Mouse (Mus musculus) telencephalon, adult 2 months (tissue): Measurements from ENCODE around the gene Kcnq1.
A peak's percentile ranks its signal among the peaks of the same experiment; 100 is the strongest.

Experiments
- DNase-seq: peaks from one replicate; pipeline ENCODE4 v3.0.0-alpha.2; 2011; ENCODE audit warnings: low read depth, low spot score

Kcnq1 gene

DNA sequence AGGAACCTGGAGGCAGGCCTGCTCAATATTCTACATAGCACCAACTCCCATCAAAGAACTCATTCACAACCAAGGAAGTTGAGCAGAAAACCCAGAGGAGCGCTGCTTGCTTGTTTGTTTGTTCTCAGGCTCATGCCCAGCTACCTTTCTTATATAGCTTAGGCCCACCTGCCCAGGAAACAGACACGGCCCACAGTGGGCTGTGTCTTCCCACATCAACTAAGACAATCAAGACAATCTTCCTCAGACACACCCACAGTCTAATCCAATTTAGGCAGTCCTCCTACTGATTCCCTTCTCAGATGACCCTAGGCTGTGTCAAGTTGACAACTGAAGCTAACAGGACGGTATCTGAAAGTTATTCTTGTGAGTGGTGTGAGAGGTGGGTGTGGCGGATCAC is at the start of gene Kcnq1:
Kcnq1 (plus strand) TSS at position 301 of the 400 bp plus-strand sequence.
- DNase-seq: no peak

DNA sequence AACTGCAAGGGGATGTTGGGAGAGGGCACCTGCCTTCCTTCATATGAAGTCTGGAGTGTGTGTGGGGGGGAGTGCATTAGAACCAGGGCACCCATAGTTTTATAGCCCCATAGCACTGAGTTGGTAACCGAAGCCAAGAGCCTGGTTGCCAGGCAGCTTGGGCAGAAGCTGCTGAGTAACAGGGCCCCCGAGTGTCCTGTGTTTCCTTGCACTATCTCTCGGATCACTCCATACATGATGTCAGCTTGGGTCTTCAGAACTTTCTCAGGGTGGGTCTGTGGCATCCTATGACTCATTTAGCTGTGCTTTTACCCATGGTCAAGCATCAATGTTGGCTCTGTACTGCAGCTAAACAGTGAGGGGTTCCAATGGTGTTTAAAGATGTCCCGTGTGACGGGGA is 49.1 kb upstream of the Kcnq1 start:
- DNase-seq: no peak

DNA sequence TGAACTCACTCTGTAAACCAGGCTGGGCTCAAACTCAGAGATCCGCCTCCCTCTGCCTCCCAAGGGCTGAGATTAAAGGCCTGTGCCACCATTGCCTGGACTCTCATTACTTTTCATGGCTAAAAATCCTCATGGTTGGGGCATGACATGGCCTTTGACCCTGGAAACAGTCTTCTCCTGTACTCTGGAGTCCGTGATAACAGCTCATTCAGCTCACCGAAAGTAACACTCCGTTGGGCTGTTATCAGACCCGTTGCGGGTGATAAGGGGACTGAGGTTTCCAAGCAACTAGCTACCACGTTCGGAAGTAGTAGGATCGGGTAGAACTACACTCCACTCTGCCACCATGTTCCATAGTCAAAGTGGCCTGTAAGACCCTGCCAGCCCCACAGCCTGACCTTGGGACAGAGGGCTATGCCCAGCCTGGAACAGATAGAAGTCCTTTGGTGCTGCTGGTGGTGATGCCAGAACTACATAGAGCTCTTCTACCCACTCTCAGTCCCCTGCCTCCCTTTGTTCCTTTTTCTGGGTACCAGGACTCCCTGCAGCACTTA is 48.4 kb upstream of the Kcnq1 start:
- DNase-seq: no peak

DNA sequence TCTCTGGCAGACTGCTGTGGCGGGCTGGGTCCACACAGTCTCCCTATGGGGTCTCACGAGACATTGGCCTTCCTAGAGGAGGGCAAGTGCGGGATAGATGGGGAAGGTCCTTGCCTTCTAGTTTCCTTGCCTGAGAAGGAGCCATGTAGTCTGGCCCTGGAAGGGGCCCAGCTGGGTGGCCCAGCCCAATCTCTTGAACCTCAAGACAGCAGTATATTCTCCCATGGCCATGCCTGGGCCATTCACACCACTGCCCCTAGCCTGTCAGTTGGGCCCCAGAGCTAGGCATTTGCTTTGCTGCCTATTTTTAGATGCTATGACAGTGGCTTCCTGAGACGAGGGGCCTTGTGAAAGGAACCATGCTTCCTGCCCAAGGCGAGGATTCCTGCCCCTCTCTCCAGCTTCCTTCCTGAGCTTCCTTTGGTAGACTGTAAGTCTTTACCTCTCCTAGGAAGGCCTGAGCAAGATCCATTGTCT is 47.9 kb upstream of the Kcnq1 start:
- no peak for DNase-seq

DNA sequence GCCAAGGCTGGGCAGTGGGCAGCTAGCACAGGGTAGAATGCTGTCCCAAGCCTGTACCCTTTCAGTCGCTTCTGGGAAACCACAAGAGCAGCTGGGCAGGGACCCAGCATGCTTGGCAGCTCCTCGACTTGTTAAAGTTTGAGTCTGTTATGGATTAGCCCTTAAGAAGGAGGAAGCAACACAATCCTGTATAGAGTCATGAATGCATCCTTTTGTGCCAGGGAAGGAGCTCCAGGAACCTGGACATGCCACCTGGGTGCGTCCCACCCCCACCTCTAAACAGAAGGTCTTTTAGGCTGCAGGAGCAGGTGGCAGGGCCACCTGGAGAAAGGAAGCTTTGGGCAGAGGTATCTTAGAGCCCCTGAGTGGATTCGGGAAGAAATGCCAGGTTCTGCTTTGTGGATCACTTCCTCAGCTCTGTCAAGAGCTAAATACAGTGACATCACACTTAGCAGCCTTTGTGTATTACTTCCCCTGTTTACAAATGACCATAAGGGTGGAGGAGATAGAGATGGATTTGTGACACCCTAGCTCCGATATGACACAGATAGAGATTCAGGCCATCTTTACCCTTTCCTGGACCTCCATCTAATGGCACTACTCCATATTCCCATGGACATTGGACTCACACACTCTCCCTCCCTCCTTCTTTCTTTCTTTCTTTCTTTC is 46.8 kb upstream of the Kcnq1 start:
- DNase-seq: no peak

DNA sequence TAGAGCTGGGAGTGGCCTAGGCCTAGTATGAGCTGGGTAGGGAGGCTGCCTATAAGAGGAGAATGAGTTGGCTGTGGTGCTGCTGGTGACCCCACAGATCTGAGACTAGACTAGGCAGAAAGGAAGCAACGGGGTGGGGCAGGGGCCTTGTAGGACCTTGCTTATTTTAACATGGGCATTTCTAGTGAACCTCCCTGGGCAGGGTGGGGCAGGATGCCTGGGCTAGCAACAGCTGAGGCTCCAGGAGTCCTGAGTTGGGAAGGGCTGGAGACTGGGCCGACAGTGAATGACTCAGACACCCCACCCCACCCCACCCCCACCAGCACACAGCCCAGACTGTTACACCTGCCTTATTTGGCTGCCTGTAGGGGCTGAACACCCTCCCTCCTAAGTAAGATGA is 43.5 kb upstream of the Kcnq1 start:
- DNase-seq: no peak

DNA sequence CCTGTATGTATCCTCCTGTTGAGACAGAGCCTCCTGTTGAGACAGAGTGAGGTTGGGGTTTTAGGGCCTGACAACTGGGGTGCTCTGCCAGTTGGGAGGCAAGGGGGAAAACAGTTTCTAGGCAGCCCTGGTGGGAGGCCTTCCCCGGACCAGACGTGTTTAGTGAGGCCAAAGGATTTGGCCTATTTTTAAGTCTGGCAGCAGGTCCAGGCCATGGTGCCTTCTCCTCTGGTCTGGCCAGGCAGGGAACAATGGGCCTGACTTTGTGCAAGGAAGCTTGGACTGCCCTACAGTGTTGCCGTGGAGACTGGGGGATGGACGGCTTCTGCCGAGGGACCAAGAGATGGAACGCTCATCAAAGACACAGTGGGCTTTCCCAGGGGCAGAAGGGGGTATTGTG is 41.9 kb upstream of the Kcnq1 start:
- DNase-seq: no peak

DNA sequence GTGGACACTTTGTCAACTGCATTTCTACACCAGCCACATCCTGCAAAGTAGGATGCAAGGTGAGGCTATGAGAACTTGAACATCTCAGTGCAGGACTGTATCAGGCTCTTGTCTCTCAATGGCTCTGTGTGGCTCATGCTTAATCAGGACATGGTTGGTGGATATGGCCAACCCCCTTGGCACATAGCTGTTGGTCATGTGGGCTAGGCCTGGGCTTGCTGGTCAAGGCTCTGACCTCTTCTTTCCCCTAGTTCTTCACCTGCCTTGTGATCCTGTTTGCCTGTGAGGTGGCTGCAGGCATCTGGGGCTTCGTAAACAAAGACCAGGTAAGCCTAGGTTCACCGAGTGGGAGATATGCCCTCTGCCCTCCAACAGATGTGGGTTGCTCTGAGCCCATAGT is 40.5 kb upstream of the Kcnq1 start:
- DNase-seq: no peak

DNA sequence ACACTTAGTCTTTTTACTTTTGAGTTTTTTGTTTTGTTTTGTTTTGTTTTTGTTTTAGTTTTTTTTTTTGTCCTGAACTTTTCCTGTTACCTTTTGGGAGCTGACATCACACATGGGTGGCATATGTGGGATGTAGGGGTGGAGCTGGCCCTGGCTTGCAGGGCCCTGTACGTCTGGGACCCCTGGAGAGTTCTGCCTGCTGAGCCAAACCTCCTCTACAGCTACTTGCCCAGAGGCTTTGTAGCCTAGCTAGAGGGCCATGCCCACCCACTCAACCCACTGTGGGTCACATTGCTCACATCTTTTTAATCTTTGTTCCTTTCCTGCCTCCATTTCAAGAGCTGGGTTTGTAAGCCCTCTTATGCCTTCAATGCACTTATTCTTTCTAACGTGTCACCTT is 38.7 kb upstream of the Kcnq1 start:
- no peak for DNase-seq

DNA sequence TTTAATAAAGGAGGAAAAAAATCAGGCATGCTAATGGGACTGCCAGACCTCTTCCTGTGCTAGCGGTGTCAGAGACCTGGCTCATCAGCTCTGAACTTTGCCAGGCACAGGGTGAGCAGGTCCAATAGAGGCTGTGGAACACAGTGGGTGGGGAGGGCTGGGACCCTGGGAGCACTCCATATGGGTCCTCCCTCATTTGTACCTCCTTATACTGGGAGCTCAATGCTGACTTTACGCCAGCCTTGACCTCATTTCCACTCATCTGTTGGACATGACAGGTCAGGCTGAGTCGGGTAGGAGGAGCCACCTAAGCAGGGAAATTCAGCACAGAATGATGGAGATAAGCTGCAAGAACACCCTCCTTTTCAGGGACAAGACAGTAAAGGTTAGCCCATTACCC is 38.3 kb upstream of the Kcnq1 start:
- DNase-seq: no peak

DNA sequence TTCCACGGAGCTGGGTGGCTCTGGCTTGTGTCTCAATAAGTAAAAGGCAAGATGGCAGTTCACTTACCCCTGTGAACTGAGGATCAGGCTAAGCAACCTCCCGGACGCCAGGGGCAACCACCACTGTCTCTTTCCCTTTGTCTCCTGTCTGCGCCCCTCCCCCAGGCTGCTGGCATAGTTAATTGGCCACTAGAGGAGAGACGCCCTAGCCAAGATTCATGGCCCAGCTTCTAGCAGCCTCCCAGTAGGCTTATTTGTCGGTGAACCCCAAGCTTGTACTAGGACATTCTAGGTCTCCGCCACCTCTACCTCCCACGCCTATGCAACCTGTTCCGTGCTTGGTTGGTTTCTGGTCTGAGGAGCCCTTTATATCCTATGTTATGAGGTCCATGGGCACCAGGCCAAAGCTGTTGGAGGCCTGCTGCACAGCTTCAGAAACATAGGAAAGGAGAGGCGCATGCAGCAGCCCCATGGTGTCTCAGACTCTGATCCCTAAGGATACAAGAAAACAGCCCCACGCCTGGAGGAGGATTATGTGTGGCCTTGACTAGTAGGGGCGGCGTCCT is 37.8 kb upstream of the Kcnq1 start:
- DNase-seq: no peak

DNA sequence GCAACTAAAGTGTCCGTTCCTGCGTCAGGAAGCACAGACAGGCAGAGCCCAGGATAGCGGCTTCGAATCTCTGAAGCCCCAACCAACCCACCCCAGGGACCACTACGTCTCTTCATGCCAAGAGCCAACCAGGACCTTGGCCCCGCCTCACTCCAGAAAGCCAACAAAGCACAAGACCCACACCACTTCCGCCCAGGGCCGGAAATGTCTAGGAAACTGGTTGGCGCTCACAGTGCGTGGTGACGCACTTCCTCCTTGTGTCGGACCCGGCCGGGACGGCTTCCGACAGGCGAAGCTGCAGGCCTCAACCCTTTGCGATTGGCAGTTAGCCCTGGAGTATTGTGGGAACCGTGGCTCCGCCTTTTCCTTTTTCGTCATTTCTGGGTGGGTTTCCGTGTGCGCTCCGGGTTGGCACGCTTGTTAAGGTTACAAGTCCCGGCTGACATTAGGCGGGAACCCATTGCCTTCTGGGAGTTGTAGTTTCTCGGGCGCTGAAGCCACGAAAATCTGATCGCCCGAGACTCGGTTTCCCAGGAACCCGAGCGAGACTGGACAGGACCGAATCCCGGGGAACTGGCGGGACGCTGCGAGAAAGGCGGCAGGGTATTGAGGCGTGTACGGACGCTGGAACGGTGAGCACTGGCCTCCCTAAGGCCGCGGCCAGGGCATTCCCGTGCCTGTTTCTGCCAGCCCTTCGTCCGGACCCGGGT is 37.1 kb upstream of the Kcnq1 start, which contains the start of gene Tssc4:
Tssc4 (plus strand) TSS at position 368 of the 710 bp plus-strand sequence.
- DNase-seq: peak; percentile 100

DNA sequence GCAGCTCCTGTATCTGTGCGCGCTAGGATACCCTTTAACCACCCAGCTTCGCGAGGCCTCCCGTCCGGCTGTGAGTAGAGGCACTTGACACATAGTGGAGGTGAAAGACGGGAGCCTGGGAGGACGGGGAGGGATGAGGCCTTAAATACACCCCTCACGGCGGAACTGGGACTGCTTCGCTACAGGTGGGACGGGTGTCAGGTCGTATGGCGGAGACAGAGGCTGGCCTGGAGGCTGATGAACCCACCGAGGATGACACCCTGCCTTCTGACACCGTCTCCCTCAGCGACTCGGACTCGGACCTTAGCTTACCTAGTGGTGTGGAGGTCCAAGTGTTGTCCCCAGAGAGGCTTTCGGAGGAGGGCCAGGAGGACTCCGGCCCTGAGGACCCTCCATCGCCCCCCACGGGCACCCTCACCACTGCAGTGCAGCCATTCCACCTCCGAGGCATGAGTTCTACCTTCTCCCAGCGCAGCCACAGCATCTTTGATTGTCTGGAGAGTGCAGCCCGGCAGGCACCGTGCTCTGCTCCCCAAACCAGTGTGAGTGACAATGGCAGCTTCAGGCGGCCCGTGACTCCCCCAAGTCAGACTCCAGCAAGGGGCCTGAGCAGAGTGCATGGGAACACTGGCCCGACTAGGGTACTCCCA is 36.3 kb upstream of the Kcnq1 start:
- no peak for DNase-seq

DNA sequence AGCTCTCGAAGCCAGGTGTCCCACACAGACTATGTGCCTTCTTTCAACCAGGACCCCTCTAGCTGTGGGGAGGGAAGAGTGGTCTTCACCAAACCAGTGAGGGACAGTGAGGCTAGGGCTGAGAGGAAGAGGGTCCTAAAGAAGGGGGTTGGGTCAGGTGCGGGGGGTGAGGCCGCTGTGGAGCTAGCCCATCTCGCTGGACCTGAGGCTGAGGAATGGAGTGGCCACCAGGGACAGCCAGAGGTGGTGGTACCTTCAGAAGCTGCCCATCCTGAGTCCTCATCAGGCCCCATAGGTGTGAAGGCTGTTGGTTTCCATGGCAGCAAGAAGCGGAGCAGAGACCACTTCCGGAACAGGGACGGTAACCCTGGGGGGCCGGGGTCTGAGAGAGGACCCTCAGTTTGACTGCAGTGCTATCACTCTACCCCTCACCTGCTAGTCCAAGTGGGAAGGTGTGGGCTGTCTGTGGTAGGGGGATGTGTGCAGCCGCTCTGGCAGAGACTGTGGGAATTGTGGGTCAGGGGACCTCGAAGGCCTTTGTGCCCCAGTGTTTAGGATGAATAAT is 35.6 kb upstream of the Kcnq1 start:
- DNase-seq: no peak

DNA sequence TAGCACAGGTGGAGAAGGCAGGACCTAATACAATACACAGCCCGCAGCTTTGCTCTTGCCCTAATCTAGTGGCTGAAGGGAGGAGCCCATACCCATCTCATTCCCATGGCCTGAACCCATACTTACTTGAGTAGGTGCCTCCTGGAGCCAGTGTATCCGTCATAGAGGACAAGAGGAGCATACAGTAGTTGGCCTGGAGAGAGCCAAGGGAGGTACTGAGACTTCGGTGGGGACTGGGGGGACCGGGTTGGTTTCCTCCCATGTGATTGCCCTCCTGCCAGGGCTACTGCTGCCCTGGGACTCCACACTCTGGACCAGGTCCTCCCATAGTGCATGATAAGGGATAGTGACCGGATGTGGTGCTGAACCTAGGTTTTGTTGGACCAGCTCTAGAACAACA is 33.6 kb upstream of the Kcnq1 start:
- DNase-seq: no peak

DNA sequence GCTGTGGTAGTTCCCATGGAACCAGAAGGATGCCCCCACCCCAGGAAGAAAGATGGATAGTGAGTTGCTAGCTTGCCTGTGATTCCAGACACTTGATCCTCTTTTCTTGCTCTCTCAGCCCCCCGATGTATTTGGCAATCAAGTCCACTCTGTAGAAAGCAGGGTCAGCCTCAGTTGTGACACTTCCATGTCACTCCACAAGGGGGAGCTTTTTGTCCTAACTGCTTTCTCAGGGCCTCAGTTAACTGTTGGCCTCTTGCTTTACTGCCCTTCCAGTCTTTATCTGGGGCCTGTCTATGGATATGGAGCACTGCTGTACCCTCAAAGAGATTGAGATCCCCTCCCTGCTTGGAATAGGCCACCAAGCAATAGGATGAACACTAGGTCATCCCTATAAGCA is 33.1 kb upstream of the Kcnq1 start:
- DNase-seq: no peak

DNA sequence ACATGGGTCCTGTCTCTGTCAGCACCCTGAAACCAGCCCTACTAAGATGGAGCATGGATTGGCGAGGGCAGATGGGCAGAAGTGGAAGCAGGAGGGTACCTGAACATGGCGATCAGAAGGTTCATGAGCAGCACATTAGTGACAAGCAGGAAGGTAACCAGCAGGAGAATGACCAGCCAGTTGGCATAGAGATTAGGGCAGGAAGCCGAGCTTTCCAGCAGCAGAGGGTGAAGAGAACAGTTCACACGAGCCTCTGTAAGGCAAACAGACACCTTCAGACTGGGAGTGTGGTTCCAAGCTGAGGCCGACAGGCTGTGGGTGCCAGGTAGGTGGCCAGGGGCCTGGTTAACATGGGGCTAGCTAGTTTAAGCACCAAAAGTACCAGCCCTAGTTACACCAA is 30.8 kb upstream of the Kcnq1 start:
- DNase-seq: no peak

DNA sequence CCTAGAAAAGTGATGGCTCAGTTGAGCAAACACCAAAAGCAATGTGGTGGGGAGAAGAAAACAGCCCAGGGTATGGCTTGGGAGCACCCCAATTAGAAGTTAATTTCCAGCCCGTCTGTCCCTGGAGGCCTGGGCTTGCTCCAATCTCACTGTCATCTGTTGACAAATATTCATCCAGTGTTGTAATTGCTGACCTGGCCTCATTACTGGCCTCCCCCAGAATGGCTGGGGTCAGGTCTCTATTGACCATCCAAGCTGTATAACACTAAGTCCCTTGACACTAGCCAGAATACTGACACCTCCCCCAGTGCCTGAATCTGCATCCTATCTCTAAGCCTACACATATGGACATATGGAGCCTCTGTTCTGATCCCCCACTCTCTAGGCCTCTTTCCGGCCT is 28.8 kb upstream of the Kcnq1 start:
- no peak for DNase-seq

DNA sequence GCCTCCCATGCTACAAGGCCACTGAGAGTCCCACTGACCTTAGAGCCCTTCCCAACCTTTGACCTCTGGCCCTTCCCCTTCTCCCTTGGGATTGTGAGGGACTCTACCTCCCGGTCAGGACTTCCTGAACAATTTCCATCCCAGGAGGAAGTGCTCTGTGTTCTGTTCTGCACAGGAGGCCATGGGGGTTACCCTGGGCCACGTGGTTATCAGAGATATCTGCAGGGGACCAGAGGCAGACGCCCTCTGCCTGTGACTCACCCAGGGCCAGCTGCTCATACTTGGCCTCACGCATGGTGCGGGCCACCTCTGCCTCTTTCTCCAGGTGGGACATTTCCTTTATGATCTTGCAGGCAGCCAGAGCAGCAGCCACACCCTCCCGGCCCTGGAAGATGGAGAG is 24.1 kb upstream of the Kcnq1 start:
- no peak for DNase-seq

DNA sequence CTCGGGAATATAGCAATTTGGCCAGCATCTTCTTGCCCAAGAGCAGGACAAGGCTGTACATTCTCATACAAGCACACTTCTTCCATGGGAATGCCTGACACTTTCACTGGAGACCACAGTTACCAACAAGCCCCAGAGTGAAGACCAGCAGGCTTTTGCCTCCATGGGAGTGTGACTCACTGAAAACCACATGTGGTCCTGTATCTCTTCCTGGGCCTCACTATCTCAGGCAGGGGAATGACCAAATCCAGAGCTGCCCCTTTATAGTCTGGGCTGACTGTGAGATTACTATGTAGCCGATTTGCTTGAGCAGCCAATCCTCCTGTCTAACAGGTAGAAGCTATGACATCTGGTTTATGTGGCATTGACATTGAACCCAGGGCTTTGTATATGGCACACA is 22.5 kb upstream of the Kcnq1 start:
- no peak for DNase-seq

DNA sequence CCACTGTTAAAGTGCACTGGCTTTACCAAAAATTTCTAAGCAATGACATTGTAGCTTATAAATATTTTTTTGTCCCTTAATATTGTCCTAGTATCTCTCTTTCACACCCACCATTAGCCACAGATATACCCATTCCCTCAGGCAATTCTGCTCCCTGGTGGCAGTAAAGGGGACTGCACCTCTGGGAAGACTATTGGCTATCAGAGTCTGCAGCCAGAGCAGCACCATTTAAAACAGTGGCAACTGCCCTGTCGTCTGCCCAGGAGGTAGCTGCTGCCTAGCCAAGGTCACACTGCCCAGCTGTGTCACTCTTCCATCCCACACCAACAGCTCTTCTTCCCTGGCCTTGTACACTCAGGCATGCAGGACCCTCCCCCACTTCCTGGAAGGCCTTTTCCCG is 19.8 kb upstream of the Kcnq1 start:
- no peak for DNase-seq

DNA sequence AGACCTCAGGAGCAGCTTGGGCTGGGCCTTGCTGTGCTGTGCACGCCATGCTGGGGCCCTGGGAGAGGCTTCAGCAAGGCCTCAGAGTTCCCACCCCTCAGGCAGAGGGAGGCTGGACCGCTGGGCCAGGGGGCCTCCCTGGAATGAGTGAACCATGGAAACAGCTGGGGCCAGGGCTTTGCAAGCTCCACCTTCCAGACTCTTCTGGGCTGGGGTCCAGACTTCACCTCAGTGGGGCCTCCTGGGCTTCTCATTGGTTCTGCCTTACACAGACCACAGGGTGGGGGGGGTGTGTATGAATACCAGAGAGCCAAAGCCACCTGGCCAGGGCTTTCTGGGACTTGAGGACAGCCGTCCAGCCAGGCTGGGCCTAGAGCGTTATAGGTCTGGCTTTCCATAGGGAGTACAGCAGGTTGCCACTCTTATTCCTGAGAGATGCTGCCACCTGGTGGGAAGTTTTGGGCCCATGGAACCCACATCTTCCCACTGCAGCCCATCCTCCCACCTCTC is 19.0 kb upstream of the Kcnq1 start:
- DNase-seq: no peak
